Mouse (Mus musculus): ENCODE results near the gene Ralgps1.

DNA sequence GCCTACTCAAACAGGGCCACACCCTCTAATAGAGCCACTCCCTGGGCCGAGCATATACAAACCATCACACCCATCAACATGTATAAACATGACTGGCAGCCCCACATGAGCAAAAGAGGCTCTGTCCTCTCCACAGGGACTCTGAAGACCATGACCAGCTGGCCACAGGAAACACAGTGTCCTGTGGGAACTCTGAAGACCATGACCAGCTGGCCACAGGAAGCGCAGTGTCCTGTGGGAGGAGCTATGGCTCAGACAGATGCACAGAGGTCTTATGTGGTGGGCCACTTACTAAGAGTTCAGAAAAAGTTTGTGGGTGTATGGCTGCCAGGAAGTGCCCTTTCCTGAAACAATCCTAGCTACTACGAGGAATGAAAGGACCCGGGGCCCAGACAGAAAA is 72.4 kb downstream of the Ralgps1 start:
- no peak for TF ChIP-seq GATA1 (IDR thresholded peaks at IDR 0.05; ENCODE audit: borderline replicate concordance, low read length)
- no peak for TF ChIP-seq FLI1 (IDR thresholded peaks at IDR 0.05; ENCODE audit: low read length)
